Mouse (Mus musculus): ENCODE results near the gene Usp16.

DNA sequence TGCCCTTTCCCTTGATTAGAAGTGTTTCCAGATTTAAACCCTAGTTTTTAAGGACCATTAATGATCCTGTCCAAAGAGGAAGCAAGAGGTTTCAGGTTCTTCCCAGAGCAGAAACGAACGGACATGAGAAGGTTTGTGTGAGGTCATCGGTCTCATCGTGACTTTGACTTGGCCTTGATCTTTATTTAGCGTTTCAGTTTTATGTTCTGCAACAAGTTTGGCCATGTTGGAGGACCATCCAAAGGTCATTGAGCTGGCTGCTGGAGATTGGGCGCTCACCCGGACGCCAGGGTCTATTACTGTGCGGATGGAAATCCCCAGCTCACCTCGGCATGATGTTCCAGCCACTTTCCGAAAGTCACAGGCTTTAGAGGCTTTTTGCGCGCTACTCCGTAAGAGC is 57.8 kb downstream of the Usp16 start:
- TF ChIP-seq POLR2A (IDR thresholded peaks at IDR 0.05; ENCODE audit: extremely low read depth, insufficient read depth, low read length) (no peak), CTCF (IDR thresholded peaks at IDR 0.05; ENCODE audit: low read depth, low read length) (no peak)

All from liver, adult 2 months (tissue).